Mouse (Mus musculus): ENCODE measurements at regions not wholly inside any gene's neighbourhood (a gene's known extent, or its start where the extent isn't known, plus 50 kb on each side); places are given as distances from the start of the nearest gene placed in this dataset.

DNA sequence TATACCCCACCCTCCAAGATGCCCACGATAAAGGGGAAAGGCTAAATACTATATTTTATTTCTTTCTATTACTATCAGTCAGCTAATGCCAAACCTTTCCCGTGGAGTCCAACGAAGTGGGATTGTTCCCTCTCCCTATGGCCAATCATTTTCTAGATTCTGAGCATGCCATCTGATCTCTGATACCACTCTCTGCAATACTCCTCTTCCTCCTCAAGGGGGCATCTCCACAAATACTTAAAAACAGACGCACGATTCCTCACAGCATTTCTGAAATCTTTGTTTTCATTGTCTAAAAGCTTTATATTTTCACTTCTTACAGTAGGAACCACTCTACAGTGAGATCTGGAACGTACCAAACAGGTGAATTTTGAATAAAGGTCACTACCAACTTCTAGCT lies 270.8 kb downstream of the Pdha2 start:
- no peak overlapping the region for H3K9ac ChIP-seq (ENCODE audit: low read length)
- no peaks in the 10 kb centered on the region for H3K9me3 ChIP-seq (ENCODE audit: control insufficient read depth, low read length)
- H3K4me1 ChIP-seq (ENCODE audit: control insufficient read depth, insufficient read depth, low read length): no peaks in the 10 kb centered on the region
- H3K4me3 ChIP-seq (ENCODE audit: low read depth, low read length): no peak overlapping the region
- no peaks in the 10 kb centered on the region for H3K27me3 ChIP-seq (ENCODE audit: control insufficient read depth, insufficient read depth, low read length)
- no peaks in the 10 kb centered on the region for H3K36me3 ChIP-seq (ENCODE audit: control insufficient read depth, insufficient read depth, low read length)
- no peak overlapping the region for H3K4me2 ChIP-seq
- no peak overlapping the region for H3K27ac ChIP-seq (ENCODE audit: low read depth, low read length)
- ATAC-seq (ENCODE audit: low FRiP score) (no peak), DNase-seq (ENCODE audit: low spot score, missing footprints) (no peak)
- WGBS: 93% methylated on average over 6 of the region's 6 CpGs

DNA sequence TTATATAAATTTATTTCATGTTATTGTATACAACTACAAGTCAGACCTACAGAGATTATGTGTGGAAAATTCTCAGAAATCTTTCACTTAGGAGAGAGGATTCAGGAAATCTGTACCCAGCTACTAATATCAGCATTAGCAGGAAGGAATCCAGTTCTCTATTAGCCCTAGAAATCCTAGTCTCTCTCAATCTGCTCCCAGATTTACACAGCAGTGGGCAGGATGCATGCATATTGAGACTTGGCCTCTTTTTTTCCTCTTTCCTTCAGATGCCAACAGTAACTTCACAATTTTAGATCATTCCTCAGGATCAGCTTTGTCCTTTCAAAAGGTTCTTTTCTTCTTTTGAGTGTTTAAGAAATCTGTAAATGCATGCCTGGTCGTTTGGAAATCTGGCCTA lies 279.0 kb downstream of the Pdha2 start:
- Histone ChIP-seq H3K9me3 (ENCODE audit: control insufficient read depth, low read length) (no peaks in the 10 kb centered on the region), H3K4me1 (ENCODE audit: control insufficient read depth, insufficient read depth, low read length) (no peaks in the 10 kb centered on the region), H3K4me3 (ENCODE audit: low read depth, low read length) (no peak overlapping the region), H3K27ac (ENCODE audit: low read depth, low read length) (no peak overlapping the region), H3K27me3 (ENCODE audit: control insufficient read depth, insufficient read depth, low read length) (no peaks in the 10 kb centered on the region), H3K36me3 (ENCODE audit: control insufficient read depth, insufficient read depth, low read length) (no peaks in the 10 kb centered on the region), H3K9ac (ENCODE audit: low read length) (no peak overlapping the region), H3K4me2 (no peak overlapping the region)
- ATAC-seq (ENCODE audit: low FRiP score) (no peak), DNase-seq (ENCODE audit: low spot score, missing footprints) (no peak)
- WGBS: 55% methylated on average over 1 of the region's 1 CpGs

DNA sequence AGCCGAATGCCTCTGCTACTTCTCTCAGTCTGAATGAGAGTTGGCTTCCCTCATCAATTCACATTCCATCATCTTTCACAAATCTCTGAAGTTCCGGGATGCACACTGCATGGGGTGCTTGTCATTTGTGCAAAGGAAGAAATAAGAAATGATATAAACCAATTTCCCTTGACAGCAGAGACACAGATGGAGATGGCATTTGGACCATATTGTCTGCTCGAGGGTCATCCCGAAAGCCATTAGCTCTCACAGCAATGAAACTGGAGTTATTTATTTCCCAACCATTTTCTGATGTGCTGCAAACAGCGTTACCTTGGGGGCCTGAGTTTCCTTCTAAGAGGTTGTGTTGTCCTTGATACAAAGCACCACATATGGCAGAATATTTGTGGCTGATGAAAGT lies 285.5 kb downstream of the Pdha2 start:
- no peaks in the 10 kb centered on the region for H3K27me3 ChIP-seq (ENCODE audit: control insufficient read depth, insufficient read depth, low read length)
- no peak overlapping the region for H3K9ac ChIP-seq (ENCODE audit: low read length)
- H3K4me3 ChIP-seq (ENCODE audit: low read depth, low read length): no peak overlapping the region
- ATAC-seq (ENCODE audit: low FRiP score): no peak
- H3K9me3 ChIP-seq (ENCODE audit: control insufficient read depth, low read length): no peaks in the 10 kb centered on the region
- no peaks in the 10 kb centered on the region for H3K36me3 ChIP-seq (ENCODE audit: control insufficient read depth, insufficient read depth, low read length)
- no peak for DNase-seq (ENCODE audit: low spot score, missing footprints)
- no peaks in the 10 kb centered on the region for H3K4me1 ChIP-seq (ENCODE audit: control insufficient read depth, insufficient read depth, low read length)
- 90% methylated on average over 5 of the region's 5 CpGs for WGBS
- no peak overlapping the region for H3K27ac ChIP-seq (ENCODE audit: low read depth, low read length)
- no peak overlapping the region for H3K4me2 ChIP-seq

GRCm38 (mm10) chr3:140876201-140876895 lies 335.8 kb downstream of the Pdha2 start:
- Histone ChIP-seq H3K36me3 (ENCODE audit: control insufficient read depth, insufficient read depth, low read length) (no peaks in the 10 kb centered on the region), H3K4me3 (ENCODE audit: low read depth, low read length) (no peak overlapping the region), H3K27me3 (ENCODE audit: control insufficient read depth, insufficient read depth, low read length) (no peaks in the 10 kb centered on the region), H3K9ac (ENCODE audit: low read length) (no peak overlapping the region), H3K4me1 (ENCODE audit: control insufficient read depth, insufficient read depth, low read length) (no peaks in the 10 kb centered on the region), H3K27ac (ENCODE audit: low read depth, low read length) (no peak overlapping the region), H3K9me3 (ENCODE audit: control insufficient read depth, low read length) (no peaks in the 10 kb centered on the region), H3K4me2 (no peak overlapping the region)
- 88% methylated on average over 4 of the region's 4 CpGs for WGBS
- ATAC-seq (ENCODE audit: low FRiP score) (no peak), DNase-seq (ENCODE audit: low spot score, missing footprints) (peak; percentile 62)

DNA sequence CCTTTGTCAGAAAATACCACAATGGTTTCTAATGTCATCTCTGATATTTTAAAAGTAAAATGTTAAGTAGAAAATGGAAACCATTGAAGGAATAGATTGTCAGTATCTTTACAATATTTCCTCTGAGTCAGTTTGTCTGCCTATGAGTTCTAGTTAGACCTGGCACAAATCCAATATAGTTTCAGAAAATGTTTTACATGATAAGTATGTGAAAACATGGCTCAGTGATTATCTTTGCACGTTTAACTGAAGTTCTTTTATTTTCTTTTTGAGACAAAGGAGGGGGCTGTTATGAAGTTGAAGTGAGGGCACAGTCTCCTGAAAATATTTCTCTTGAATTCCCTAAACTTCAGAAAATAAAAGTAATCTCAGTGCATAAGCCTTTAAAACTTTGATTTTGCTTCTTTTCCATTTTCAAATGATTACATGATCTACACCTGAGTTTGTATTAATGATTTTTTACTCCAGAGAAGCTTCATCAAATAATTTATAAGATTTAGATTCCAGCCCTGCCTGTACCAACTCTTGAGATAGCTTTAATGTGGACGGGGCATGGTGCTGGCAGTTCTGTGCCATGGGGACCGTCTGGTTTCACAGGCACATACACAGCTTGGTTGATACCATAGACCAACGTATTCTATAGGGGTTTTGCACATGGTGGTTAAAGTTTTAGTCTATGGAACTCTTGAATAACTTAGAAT lies 336.5 kb downstream of the Pdha2 start:
- no peak overlapping the region for H3K4me2 ChIP-seq
- H3K36me3 ChIP-seq (ENCODE audit: control insufficient read depth, insufficient read depth, low read length): no peaks in the 10 kb centered on the region
- no peaks in the 10 kb centered on the region for H3K4me1 ChIP-seq (ENCODE audit: control insufficient read depth, insufficient read depth, low read length)
- ATAC-seq (ENCODE audit: low FRiP score) (no peak), DNase-seq (ENCODE audit: low spot score, missing footprints) (peak; percentile 51)
- H3K4me3 ChIP-seq (ENCODE audit: low read depth, low read length): no peak overlapping the region
- no peak overlapping the region for H3K27ac ChIP-seq (ENCODE audit: low read depth, low read length)
- no peaks in the 10 kb centered on the region for H3K27me3 ChIP-seq (ENCODE audit: control insufficient read depth, insufficient read depth, low read length)
- no peaks in the 10 kb centered on the region for H3K9me3 ChIP-seq (ENCODE audit: control insufficient read depth, low read length)
- H3K9ac ChIP-seq (ENCODE audit: low read length): no peak overlapping the region
- WGBS: 81% methylated on average over 4 of the region's 4 CpGs

- DNase-seq (ENCODE audit: low spot score, missing footprints) (peak; percentile 61), ATAC-seq (ENCODE audit: low FRiP score) (no peak)
- H3K4me3 ChIP-seq (ENCODE audit: low read depth, low read length): no peak overlapping the region
- H3K27ac ChIP-seq (ENCODE audit: low read depth, low read length): no peak overlapping the region
- no peak overlapping the region for H3K9ac ChIP-seq (ENCODE audit: low read length)
- no peaks in the 10 kb centered on the region for H3K36me3 ChIP-seq (ENCODE audit: control insufficient read depth, insufficient read depth, low read length)
- no peaks in the 10 kb centered on the region for H3K9me3 ChIP-seq (ENCODE audit: control insufficient read depth, low read length)
- no peak overlapping the region for H3K4me2 ChIP-seq
- no peaks in the 10 kb centered on the region for H3K27me3 ChIP-seq (ENCODE audit: control insufficient read depth, insufficient read depth, low read length)
- no peaks in the 10 kb centered on the region for H3K4me1 ChIP-seq (ENCODE audit: control insufficient read depth, insufficient read depth, low read length)
- 92% methylated on average over 9 of the region's 9 CpGs for WGBS
Observed at GRCm38 (mm10) chr3:140874070-140874895, 337.9 kb downstream of the Pdha2 start.

DNA sequence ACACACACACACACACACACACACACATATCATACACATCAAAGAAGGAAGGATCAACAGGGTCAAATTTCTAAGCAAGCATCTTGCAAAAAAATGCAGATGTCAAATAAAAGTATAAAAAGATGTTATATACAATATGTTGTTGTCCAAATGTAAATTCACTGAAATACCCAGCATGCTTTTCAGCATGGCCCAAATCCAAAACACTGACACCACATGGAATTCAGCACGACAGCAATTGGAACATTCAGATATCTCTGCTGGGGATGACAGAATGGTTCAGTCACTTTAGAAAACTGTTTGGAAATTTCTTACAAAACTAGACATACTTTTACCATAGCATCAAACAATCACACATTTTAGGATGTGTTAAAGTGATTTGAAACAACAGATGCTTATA lies 339.6 kb downstream of the Pdha2 start:
- H3K9me3 ChIP-seq (ENCODE audit: control insufficient read depth, low read length): no peaks in the 10 kb centered on the region
- 87% methylated on average over 1 of the region's 1 CpGs for WGBS
- no peaks in the 10 kb centered on the region for H3K4me1 ChIP-seq (ENCODE audit: control insufficient read depth, insufficient read depth, low read length)
- no peak overlapping the region for H3K4me3 ChIP-seq (ENCODE audit: low read depth, low read length)
- no peaks in the 10 kb centered on the region for H3K36me3 ChIP-seq (ENCODE audit: control insufficient read depth, insufficient read depth, low read length)
- no peak for ATAC-seq (ENCODE audit: low FRiP score)
- H3K27me3 ChIP-seq (ENCODE audit: control insufficient read depth, insufficient read depth, low read length): no peaks in the 10 kb centered on the region
- no peak overlapping the region for H3K27ac ChIP-seq (ENCODE audit: low read depth, low read length)
- H3K9ac ChIP-seq (ENCODE audit: low read length): no peak overlapping the region
- peak; percentile 60 for DNase-seq (ENCODE audit: low spot score, missing footprints)
- no peak overlapping the region for H3K4me2 ChIP-seq

DNA sequence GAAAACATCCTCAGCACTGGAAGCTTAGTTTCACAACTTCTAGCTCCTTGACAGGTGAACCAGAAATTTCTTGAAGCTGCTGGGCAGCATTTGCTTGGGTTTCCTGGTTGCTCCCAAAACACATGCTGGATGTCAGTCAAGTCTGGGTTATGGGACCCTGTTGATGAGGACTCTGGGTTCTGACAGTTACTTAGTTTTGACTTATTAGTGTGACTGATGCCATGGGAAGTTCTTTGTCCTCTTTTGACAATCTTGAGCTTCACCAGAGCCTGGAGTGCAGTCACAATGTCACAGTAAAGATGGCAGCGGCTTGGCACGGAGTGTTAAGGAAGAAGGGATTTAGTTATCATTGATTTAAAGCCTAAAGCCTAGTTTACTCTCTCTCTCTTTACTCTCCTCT lies 340.9 kb downstream of the Pdha2 start:
- no peak for ATAC-seq (ENCODE audit: low FRiP score)
- no peaks in the 10 kb centered on the region for H3K36me3 ChIP-seq (ENCODE audit: control insufficient read depth, insufficient read depth, low read length)
- no peak overlapping the region for H3K9ac ChIP-seq (ENCODE audit: low read length)
- H3K4me3 ChIP-seq (ENCODE audit: low read depth, low read length): no peak overlapping the region
- H3K4me2 ChIP-seq: no peak overlapping the region
- H3K27me3 ChIP-seq (ENCODE audit: control insufficient read depth, insufficient read depth, low read length): no peaks in the 10 kb centered on the region
- no peaks in the 10 kb centered on the region for H3K4me1 ChIP-seq (ENCODE audit: control insufficient read depth, insufficient read depth, low read length)
- no peak overlapping the region for H3K27ac ChIP-seq (ENCODE audit: low read depth, low read length)
- H3K9me3 ChIP-seq (ENCODE audit: control insufficient read depth, low read length): no peaks in the 10 kb centered on the region
- 93% methylated on average over 2 of the region's 2 CpGs for WGBS
- DNase-seq (ENCODE audit: low spot score, missing footprints): peak; percentile 60

- H3K9me3 ChIP-seq (ENCODE audit: control insufficient read depth, low read length): no peaks in the 10 kb centered on the region
- H3K36me3 ChIP-seq (ENCODE audit: control insufficient read depth, insufficient read depth, low read length): no peaks in the 10 kb centered on the region
- ATAC-seq (ENCODE audit: low FRiP score): no peak
- H3K27me3 ChIP-seq (ENCODE audit: control insufficient read depth, insufficient read depth, low read length): no peaks in the 10 kb centered on the region
- no peak for DNase-seq (ENCODE audit: low spot score, missing footprints)
- H3K4me3 ChIP-seq (ENCODE audit: low read depth, low read length): no peak overlapping the region
- no peaks in the 10 kb centered on the region for H3K4me1 ChIP-seq (ENCODE audit: control insufficient read depth, insufficient read depth, low read length)
- no peak overlapping the region for H3K9ac ChIP-seq (ENCODE audit: low read length)
- WGBS: 65% methylated on average over 2 of the region's 2 CpGs
- H3K4me2 ChIP-seq: no peak overlapping the region
- H3K27ac ChIP-seq (ENCODE audit: low read depth, low read length): no peak overlapping the region
Observed at GRCm38 (mm10) chr3:140840197-140840596, 372.0 kb downstream of the Pdha2 start.

Measured in midbrain, embryonic 11.5 days (tissue).